Mouse (Mus musculus) midbrain, postnatal 0 days (tissue): Measurements from ENCODE around the gene Tmem14c. TPM values are rescaled to one million over a fixed set of nuclear protein-coding genes. Genes with fewer than 3 reads are reported as not detected.

Source experiments
- ATAC-seq: fragments of 200-750 bp; cut with Nextera tagmentation; 2 replicates; pipeline ENCODE4 v1.8.0; 2017; ENCODE audit warnings: moderate number of reproducible peaks, mild to moderate bottlenecking, moderate TSS enrichment, moderate library complexity; ENCODE audit not compliant: low FRiP score
- DNase-seq: peaks from one replicate; pipeline ENCODE4 v3.0.0-alpha.2; 2015; ENCODE audit warnings: low spot score
- H3K27ac ChIP-seq: fragments of 300-500 bp; sonication (generic); 2 replicates; pipeline ENCODE4 v1.5.1; 2014; ENCODE audit warnings: low read depth, mild to moderate bottlenecking, low read length, mixed read lengths
- H3K27me3 ChIP-seq: fragments of 300-500 bp; sonication (generic); 2 replicates; pipeline ENCODE4 v1.6.1; 2014; ENCODE audit warnings: low read length, control low read depth, mixed read lengths; ENCODE audit not compliant: insufficient read depth
- H3K36me3 ChIP-seq: fragments of 300-500 bp; sonication (generic); 2 replicates; pipeline ENCODE4 v1.6.1; 2014; ENCODE audit warnings: low read length, control low read depth, mixed read lengths; ENCODE audit not compliant: insufficient read depth
- H3K4me1 ChIP-seq: fragments of 300-500 bp; sonication (generic); 2 replicates; pipeline ENCODE4 v1.6.1; 2014; ENCODE audit warnings: mild to moderate bottlenecking, control low read depth, antibody characterized with exemption, low read length, mixed read lengths; ENCODE audit not compliant: insufficient read depth
- H3K4me2 ChIP-seq: fragments of 300-500 bp; sonication (generic); 2 replicates; pipeline ENCODE4 v1.6.1; 2014; ENCODE audit warnings: low read depth, mild to moderate bottlenecking, low read length, mixed read lengths; ENCODE audit not compliant: poor library complexity, severe bottlenecking
- H3K4me3 ChIP-seq: fragments of 300-500 bp; sonication (generic); 2 replicates; pipeline ENCODE4 v1.5.1; 2014; ENCODE audit warnings: low read depth, mild to moderate bottlenecking, low read length, moderate library complexity
- H3K9ac ChIP-seq: fragments of 300-500 bp; sonication (generic); replicated peaks from 2 replicates; pipeline ENCODE4 v1.6.1; 2014; ENCODE audit warnings: mild to moderate bottlenecking, low read length, moderate library complexity, mixed read lengths; ENCODE audit not compliant: poor library complexity, severe bottlenecking
- H3K9me3 ChIP-seq: fragments of 300-500 bp; sonication (generic); 2 replicates; pipeline ENCODE4 v1.6.1; 2016; ENCODE audit warnings: low read length, control low read depth
- CTCF ChIP-seq: IDR thresholded peaks from 2 replicates; pipeline ENCODE4 v1.5.1; 2016; ENCODE audit warnings: antibody characterized with exemption, mild to moderate bottlenecking
- WGBS: fragments of 180-500 bp; shearing (Covaris S2); extraction: QIAGEN DNeasy Blood & Tissue Kit; methylation state at CpG from one replicate; pipeline ENCODE4 v1.1.7; 2014; 5-methylcytosine and 5-hydroxymethylcytosine counted together
- polyA plus RNA-seq: library from polyadenylated mRNA; unstranded; fragments of >200 nt; fragmentation: Nextera tagmentation; extraction: Ambion mirVana; gene quantifications from 2 replicates; pipeline ENCODE4 v1.2.1, GENCODE M21; 2015
- total RNA-seq: library from RNA; depleted of rRNA; stranded (reverse); fragments of >200 nt; gene quantifications from 2 replicates; pipeline ENCODE4 v1.2.3, GENCODE M21; 2014

The Tmem14c gene
- total and polyA plus RNA-seq, 2 experiments from 2014 or later, result 34.3 to 112 TPM

GRCm38 (mm10) chr13:41018236-41018635, 2.1 kb downstream of the Tmem14c start:
- no peak for ATAC-seq
- 94% methylated on average over 9 of the region's 9 CpGs for WGBS
- no peak overlapping the region for H3K27ac ChIP-seq
- no peak overlapping the region for H3K4me2 ChIP-seq
- peaks cover 6% of the 10 kb centered on the region; the same call in 1 of the 2 replicates for H3K36me3 ChIP-seq
- DNase-seq, result no peak
- H3K4me1 ChIP-seq, result peaks cover 8% of the 10 kb centered on the region; the same call in 1 of the 2 replicates
- H3K9ac ChIP-seq, result no peak overlapping the region
- no peaks in the 10 kb centered on the region for H3K27me3 ChIP-seq
- TF ChIP-seq CTCF, result no peak
- H3K4me3 ChIP-seq, result no peak overlapping the region
- no peaks in the 10 kb centered on the region for H3K9me3 ChIP-seq

GRCm38 (mm10) chr13:41018756-41019591, 2.9 kb downstream of the Tmem14c start:
- H3K36me3 ChIP-seq, result 0 out of 2 replicates have a peak, but pooled peaks cover 6% of the 10 kb centered on the region
- no peaks in the 10 kb centered on the region for H3K9me3 ChIP-seq
- no peak overlapping the region for H3K4me2 ChIP-seq
- TF ChIP-seq CTCF, result no peak
- WGBS, result 95% methylated on average over 13 of the region's 13 CpGs
- no peak overlapping the region for H3K27ac ChIP-seq
- H3K9ac ChIP-seq, result no peak overlapping the region
- H3K27me3 ChIP-seq, result no peaks in the 10 kb centered on the region
- H3K4me3 ChIP-seq, result no peak overlapping the region
- H3K4me1 ChIP-seq, result peaks cover 8% of the 10 kb centered on the region; the same call in 1 of the 2 replicates
- DNase-seq (no peak), ATAC-seq (no peak)

- ATAC-seq, result no peak
- WGBS, result 63% methylated on average over 7 of the region's 7 CpGs
- H3K9me3 ChIP-seq, result no peaks in the 10 kb centered on the region
- TF ChIP-seq CTCF, result no peak
- no peak overlapping the region for H3K9ac ChIP-seq
- no peak overlapping the region for H3K27ac ChIP-seq
- no peak for DNase-seq
- no peak overlapping the region for H3K4me2 ChIP-seq
- H3K36me3 ChIP-seq, result 0 out of 2 replicates have a peak, but pooled peaks cover 6% of the 10 kb centered on the region
- no peaks in the 10 kb centered on the region for H3K27me3 ChIP-seq
- H3K4me1 ChIP-seq, result peaks cover 5% of the 10 kb centered on the region; the same call in 1 of the 2 replicates
- no peak overlapping the region for H3K4me3 ChIP-seq
These were observed 4.4 kb downstream of the Tmem14c start for GRCm38 (mm10) chr13:41020494-41020893.

- Histone ChIP-seq H3K4me2 (no peak overlapping the region), H3K4me1 (peaks cover 4% of the 10 kb centered on the region; the same call in 1 of the 2 replicates), H3K9me3 (no peaks in the 10 kb centered on the region), H3K4me3 (no peak overlapping the region), H3K9ac (no peak overlapping the region), H3K36me3 (0 out of 2 replicates have a peak, but pooled peaks cover 6% of the 10 kb centered on the region), H3K27me3 (no peaks in the 10 kb centered on the region), H3K27ac (no peak overlapping the region)
- ATAC-seq (no peak), DNase-seq (no peak)
- 84% methylated on average over 6 of the region's 6 CpGs for WGBS
- TF ChIP-seq CTCF, result no peak
These were observed 5.5 kb downstream of the Tmem14c start for GRCm38 (mm10) chr13:41021607-41022006.

- Histone ChIP-seq H3K4me3 (no peak overlapping the region), H3K27ac (no peak overlapping the region), H3K4me2 (no peak overlapping the region), H3K36me3 (0 out of 2 replicates have a peak, but pooled peaks cover 6% of the 10 kb centered on the region), H3K27me3 (no peaks in the 10 kb centered on the region), H3K4me1 (peaks cover 1% of the 10 kb centered on the region; the same call in 1 of the 2 replicates), H3K9ac (no peak overlapping the region), H3K9me3 (no peaks in the 10 kb centered on the region)
- no peak for ATAC-seq
- no peak for TF ChIP-seq CTCF
- DNase-seq, result no peak
- 91% methylated on average over 13 of the region's 13 CpGs for WGBS
These were observed 6.0 kb downstream of the Tmem14c start for GRCm38 (mm10) chr13:41022099-41022498.

- Histone ChIP-seq H3K9me3 (no peaks in the 10 kb centered on the region), H3K4me3 (no peak overlapping the region), H3K27me3 (no peaks in the 10 kb centered on the region), H3K36me3 (no peaks in the 10 kb centered on the region), H3K4me1 (no peaks in the 10 kb centered on the region), H3K4me2 (no peak overlapping the region), H3K27ac (no peak overlapping the region), H3K9ac (no peak overlapping the region)
- no peak for DNase-seq
- TF ChIP-seq CTCF, result no peak
- ATAC-seq, result no peak
- WGBS, result 81% methylated on average over 5 of the region's 5 CpGs
These were observed 14.0 kb downstream of the Tmem14c start for GRCm38 (mm10) chr13:41030098-41030497.
